Mouse (Mus musculus) pancreas, adult 10 weeks (tissue): Measurements from ENCODE around the gene Clcn1. TPM values are rescaled to one million over a fixed set of nuclear protein-coding genes. Genes with fewer than 3 reads are reported as not detected.

ENCODE experiments used
- polyA plus RNA-seq: library from polyadenylated mRNA; stranded (reverse); fragments of 350-450 nt; fragmentation: Illumina TruSeq; extraction: RNeasy Lipid Tissue Mini Kit (QIAGEN cat#74804); gene quantifications from one replicate; pipeline ENCODE4 v1.2.3, GENCODE M21; 2015; ENCODE audit warnings: low read depth, low replicate concordance; ENCODE audit not compliant: insufficient read depth

The Clcn1 gene
- not detected for polyA plus RNA-seq

GRCm38 (mm10) chr6:42286448-42286847 lies at the start of gene Clcn1:
Clcn1 (plus strand) TSS chr6:42286685.

GRCm38 (mm10) chr6:42245711-42246353 lies 40.7 kb upstream of the Clcn1 start, which contains the start of gene Gstk1:
Gstk1 (plus strand) TSS chr6:42245935.

GRCm38 (mm10) chr6:42261524-42262170 lies 24.8 kb upstream of the Clcn1 start, which contains the start of gene Tmem139:
Tmem139 (plus strand) TSS chr6:42261970.

GRCm38 (mm10) chr6:42264626-42265312 lies 21.7 kb upstream of the Clcn1 start, which contains the start of gene Casp2:
Casp2 (plus strand) TSS chr6:42264985.

GRCm38 (mm10) chr6:42324482-42325267 lies 38.2 kb downstream of the Clcn1 start, which contains the start of gene Fam131b:
Fam131b (minus strand) TSS chr6:42324643.

GRCm38 (mm10) chr6:42349426-42350020 lies 63.0 kb downstream of the Clcn1 start, which contains the start of gene Zyx:
Zyx (plus strand) TSS chr6:42349630.

Other genes with a start within 250 kb of the Clcn1 start
- not detected for gene Sva, start 248.3 kb upstream of the Clcn1 start, polyA plus RNA-seq
- not detected for gene Tas2r139, start 145.7 kb upstream of the Clcn1 start, polyA plus RNA-seq
- not detected for gene Tas2r144, start 71.4 kb upstream of the Clcn1 start, polyA plus RNA-seq
- gene Gstk1, start 40.8 kb upstream of the Clcn1 start, polyA plus RNA-seq: 14.2 TPM
- not detected for gene Tmem139, start 24.7 kb upstream of the Clcn1 start, polyA plus RNA-seq
- gene Casp2, start 21.7 kb upstream of the Clcn1 start, polyA plus RNA-seq: 6.7 TPM
- gene Fam131b, start 38.0 kb downstream of the Clcn1 start, polyA plus RNA-seq: 0.18 TPM
- 21.8 TPM for gene Zyx, start 62.9 kb downstream of the Clcn1 start, polyA plus RNA-seq
- gene Epha1, start 86.6 kb downstream of the Clcn1 start, polyA plus RNA-seq: 1.8 TPM
- not detected for gene Tas2r143, start 113.6 kb downstream of the Clcn1 start, polyA plus RNA-seq
- not detected for gene Tas2r135, start 118.7 kb downstream of the Clcn1 start, polyA plus RNA-seq
- gene Tas2r126, start 147.8 kb downstream of the Clcn1 start, polyA plus RNA-seq: not detected
- not detected for gene Olfr458, start 178.5 kb downstream of the Clcn1 start, polyA plus RNA-seq
- gene Olfr457, start 189.7 kb downstream of the Clcn1 start, polyA plus RNA-seq: not detected
- not detected for gene Olfr456, start 200.5 kb downstream of the Clcn1 start, polyA plus RNA-seq